Mouse (Mus musculus) midbrain, embryonic 10.5 days (tissue): ENCODE measurements around the gene Afap1l2. TPM values are rescaled to one million over a fixed set of nuclear protein-coding genes. Genes with fewer than 3 reads are reported as not detected.

ENCODE experiments used
- DNase-seq: peaks from one replicate; pipeline ENCODE4 v3.0.0-alpha.2; 2017; ENCODE audit warnings: low spot score
- H3K27ac ChIP-seq: fragments of 300-500 bp; sonication (generic); replicated peaks from 2 replicates; pipeline ENCODE4 v1.5.1; 2016; ENCODE audit warnings: mild to moderate bottlenecking
- H3K27me3 ChIP-seq: fragments of 300-500 bp; sonication (generic); 2 replicates; pipeline ENCODE4 v1.6.1; 2016; ENCODE audit warnings: low read depth, mild to moderate bottlenecking; ENCODE audit not compliant: poor library complexity, severe bottlenecking
- H3K36me3 ChIP-seq: fragments of 300-500 bp; sonication (generic); 2 replicates; pipeline ENCODE4 v1.6.1; 2016; ENCODE audit warnings: mild to moderate bottlenecking, moderate library complexity
- H3K4me1 ChIP-seq: fragments of 300-500 bp; sonication (generic); 2 replicates; pipeline ENCODE4 v1.6.1; 2016
- H3K4me3 ChIP-seq: fragments of 300-500 bp; sonication (generic); 2 replicates; pipeline ENCODE4 v1.5.1; 2016; ENCODE audit warnings: mild to moderate bottlenecking, moderate library complexity
- H3K9me3 ChIP-seq: fragments of 300-500 bp; sonication (generic); replicated peaks from 2 replicates; pipeline ENCODE4 v1.6.1; 2016; ENCODE audit warnings: mild to moderate bottlenecking
- WGBS: fragments of 180-500 bp; shearing (Covaris S2); methylation state at CpG from one replicate; pipeline ENCODE4 v1.1.7; 2016; 5-methylcytosine and 5-hydroxymethylcytosine counted together
- polyA plus RNA-seq: library from polyadenylated mRNA; unstranded; fragments of >200 nt; fragmentation: Nextera tagmentation; extraction: Ambion mirVana; gene quantifications from 2 replicates; pipeline ENCODE4 v1.2.1, GENCODE M21; 2016

The Afap1l2 gene
- polyA plus RNA-seq, 1 experiment from 2014 or later: 3.6 TPM

- 49% methylated on average over 8 of the region's 8 CpGs for WGBS
- Histone ChIP-seq H3K4me1 (peaks cover 12% of the 10 kb centered on the region), H3K27me3 (no peaks in the 10 kb centered on the region), H3K36me3 (no peaks in the 10 kb centered on the region), H3K9me3 (peaks cover 10% of the 10 kb centered on the region), H3K27ac (peak overlapping the region; percentile 67), H3K4me3 (no peak overlapping the region)
- no peak for DNase-seq
These were observed 20.5 kb upstream of the Afap1l2 start for GRCm38 (mm10) chr19:57028327-57029179.

- DNase-seq: no peak
- Histone ChIP-seq H3K27ac (no peak overlapping the region), H3K9me3 (peaks cover 10% of the 10 kb centered on the region), H3K4me1 (peaks cover 12% of the 10 kb centered on the region), H3K27me3 (no peaks in the 10 kb centered on the region), H3K4me3 (no peak overlapping the region), H3K36me3 (no peaks in the 10 kb centered on the region)
- 76% methylated on average over 4 of the region's 4 CpGs for WGBS
These were observed 18.5 kb upstream of the Afap1l2 start for GRCm38 (mm10) chr19:57026501-57026900.

- H3K4me3 ChIP-seq: no peak overlapping the region
- 82% methylated on average over 8 of the region's 8 CpGs for WGBS
- H3K27ac ChIP-seq: no peak overlapping the region
These were observed 9.8 kb upstream of the Afap1l2 start for GRCm38 (mm10) chr19:57017785-57018179.

GRCm38 (mm10) chr19:57016995-57017784, 9.2 kb upstream of the Afap1l2 start:
- Histone ChIP-seq H3K27me3 (no peaks in the 10 kb centered on the region), H3K4me1 (peaks cover 32% of the 10 kb centered on the region), H3K9me3 (no peaks in the 10 kb centered on the region), H3K36me3 (no peaks in the 10 kb centered on the region), H3K4me3 (no peak overlapping the region), H3K27ac (peak overlapping the region; percentile 14)
- no peak for DNase-seq
- 58% methylated on average over 15 of the region's 15 CpGs for WGBS

More at GRCm38 (mm10) chr19:57017785-57018179, 9.8 kb upstream of the Afap1l2 start:
- no peaks in the 10 kb centered on the region for H3K36me3 ChIP-seq
- DNase-seq: no peak
- H3K9me3 ChIP-seq: no peaks in the 10 kb centered on the region
- H3K4me1 ChIP-seq: peaks cover 30% of the 10 kb centered on the region
- no peaks in the 10 kb centered on the region for H3K27me3 ChIP-seq

GRCm38 (mm10) chr19:57014808-57015207, 6.8 kb upstream of the Afap1l2 start:
- H3K27ac ChIP-seq: no peak overlapping the region
- 94% methylated on average over 3 of the region's 3 CpGs for WGBS
- H3K9me3 ChIP-seq: no peaks in the 10 kb centered on the region
- peaks cover 10% of the 10 kb centered on the region for H3K27me3 ChIP-seq
- H3K36me3 ChIP-seq: no peaks in the 10 kb centered on the region
- no peak for DNase-seq
- peaks cover 43% of the 10 kb centered on the region for H3K4me1 ChIP-seq
- no peak overlapping the region for H3K4me3 ChIP-seq

GRCm38 (mm10) chr19:57013271-57013677, 5.2 kb upstream of the Afap1l2 start:
- no peak overlapping the region for H3K27ac ChIP-seq
- H3K27me3 ChIP-seq: peaks cover 25% of the 10 kb centered on the region
- H3K4me3 ChIP-seq: no peak overlapping the region
- no peaks in the 10 kb centered on the region for H3K9me3 ChIP-seq
- peaks cover 55% of the 10 kb centered on the region for H3K4me1 ChIP-seq
- H3K36me3 ChIP-seq: no peaks in the 10 kb centered on the region
- WGBS: 48% methylated on average over 6 of the region's 6 CpGs
- DNase-seq: no peak

- H3K9me3 ChIP-seq: no peaks in the 10 kb centered on the region
- 81% methylated on average over 3 of the region's 3 CpGs for whole genome bisulfite sequencing
- H3K27me3 ChIP-seq: peaks cover 37% of the 10 kb centered on the region
- H3K27ac ChIP-seq: no peak overlapping the region
- no peak overlapping the region for H3K4me3 ChIP-seq
- no peak for DNase-seq
- peaks cover 58% of the 10 kb centered on the region for H3K4me1 ChIP-seq
- H3K36me3 ChIP-seq: no peaks in the 10 kb centered on the region
These were observed 4.0 kb upstream of the Afap1l2 start for GRCm38 (mm10) chr19:57012068-57012467.

GRCm38 (mm10) chr19:57010064-57010463, 2.0 kb upstream of the Afap1l2 start:
- Histone ChIP-seq H3K27ac (no peak overlapping the region), H3K4me3 (no peak overlapping the region), H3K9me3 (no peaks in the 10 kb centered on the region), H3K27me3 (peaks cover 57% of the 10 kb centered on the region), H3K4me1 (peaks cover 51% of the 10 kb centered on the region), H3K36me3 (no peaks in the 10 kb centered on the region)
- 32% methylated on average over 4 of the region's 4 CpGs for WGBS
- no peak for DNase-seq

GRCm38 (mm10) chr19:57009653-57010052, 1.6 kb upstream of the Afap1l2 start:
- 43% methylated on average over 4 of the region's 4 CpGs for WGBS
- Histone ChIP-seq H3K36me3 (no peaks in the 10 kb centered on the region), H3K4me1 (peaks cover 51% of the 10 kb centered on the region), H3K4me3 (no peak overlapping the region), H3K27ac (no peak overlapping the region), H3K9me3 (no peaks in the 10 kb centered on the region), H3K27me3 (peaks cover 61% of the 10 kb centered on the region)
- DNase-seq: no peak

GRCm38 (mm10) chr19:57007291-57007690, 737 bp downstream of the Afap1l2 start:
- H3K27ac ChIP-seq: no peak overlapping the region
- 62% methylated on average over 16 of the region's 16 CpGs for WGBS
- peaks cover 47% of the 10 kb centered on the region for H3K4me1 ChIP-seq
- peaks cover 68% of the 10 kb centered on the region for H3K27me3 ChIP-seq
- H3K9me3 ChIP-seq: no peaks in the 10 kb centered on the region
- no peaks in the 10 kb centered on the region for H3K36me3 ChIP-seq
- DNase-seq: no peak
- peak overlapping the region; percentile 67 for H3K4me3 ChIP-seq

GRCm38 (mm10) chr19:57006841-57007240, 1.2 kb downstream of the Afap1l2 start:
- no peak overlapping the region for H3K4me3 ChIP-seq
- H3K36me3 ChIP-seq: no peaks in the 10 kb centered on the region
- peaks cover 68% of the 10 kb centered on the region for H3K27me3 ChIP-seq
- peaks cover 50% of the 10 kb centered on the region for H3K4me1 ChIP-seq
- DNase-seq: no peak
- no peak overlapping the region for H3K27ac ChIP-seq
- H3K9me3 ChIP-seq: no peaks in the 10 kb centered on the region
- WGBS: 60% methylated on average over 13 of the region's 13 CpGs

- DNase-seq: no peak
- peaks cover 45% of the 10 kb centered on the region for H3K4me1 ChIP-seq
These were observed 3.0 kb downstream of the Afap1l2 start for GRCm38 (mm10) chr19:57005062-57005461.

GRCm38 (mm10) chr19:57003460-57003810, 4.6 kb downstream of the Afap1l2 start:
- 54% methylated on average over 7 of the region's 7 CpGs for WGBS
- Histone ChIP-seq H3K4me1 (peaks cover 35% of the 10 kb centered on the region), H3K4me3 (no peak overlapping the region), H3K9me3 (no peaks in the 10 kb centered on the region), H3K27me3 (peaks cover 44% of the 10 kb centered on the region), H3K27ac (0 out of 2 replicates have a peak overlapping the region, but pooled peaks have one; percentile 20), H3K36me3 (no peaks in the 10 kb centered on the region)
- DNase-seq: no peak

More at GRCm38 (mm10) chr19:57005062-57005461, 3.0 kb downstream of the Afap1l2 start:
- 92% methylated on average over 4 of the region's 4 CpGs for WGBS
- H3K27ac ChIP-seq: no peak overlapping the region
- H3K4me3 ChIP-seq: no peak overlapping the region
- H3K36me3 ChIP-seq: no peaks in the 10 kb centered on the region
- H3K27me3 ChIP-seq: peaks cover 61% of the 10 kb centered on the region
- no peaks in the 10 kb centered on the region for H3K9me3 ChIP-seq
